Mouse (Mus musculus): ENCODE measurements around the gene Arfgap1.

- TF ChIP-seq CTCF (IDR thresholded peaks at IDR 0.05; ENCODE audit: extremely low read depth, insufficient read length, insufficient replicate concordance, low read depth, low read length) (no peak), POLR2A (IDR thresholded peaks at IDR 0.05; ENCODE audit: low read depth, low read length) (no peak)
Observed at GRCm38 (mm10) chr2:180990347-180990746, 23.3 kb downstream of the Arfgap1 start.

Measured in small intestine, adult 2 months (tissue).